In genomic region chr8:127915591-127916028, GRCm38 (mm10) we compare ENCODE assay signal across 13 mouse cellular contexts.
DNase-seq lines count a peak whose midpoint lies in the region; ATAC-seq lines count a peak whose summit lies in the region.
"Had no signal": no experiment of that assay in that cellular context is flagged by ENCODE, and none has a peak within 500 bp of the region (broad histone marks: within the 10 kb centered on the region; RNA-seq: fewer than 3 reads in every experiment).

No protein-coding gene starts in this region.

- ATAC-seq in frontal cortex, adult (ENCODE audit: low TSS enrichment): peak; percentile 88
- ATAC-seq in kidney, embryonic 15.5 days (replicated peaks; ENCODE audit: low FRiP score): peak; percentile 77
- 0 out of 2 replicates have a peak, but pooled peaks have one; percentile 9 for ATAC-seq in intestine, embryonic 16.5 days
- ATAC-seq: Patski had no signal

- 26% methylated on average over 2 of the region's 2 CpGs for WGBS in kidney, embryonic 15.5 days
- 39% methylated on average over 2 of the region's 2 CpGs for WGBS in intestine, embryonic 16.5 days

- DNase-seq in frontal cortex, postnatal 25 days (ENCODE audit: low spot score in 2 of 2): no peak
- no peak for DNase-seq in kidney, postnatal 10 days
- peak; percentile 50 for DNase-seq in NIH3T3 (ENCODE audit: low read depth)
- no peak for DNase-seq in cerebellum, postnatal 14 days
- no peak for DNase-seq in layer of hippocampus, postnatal 36 days
- DNase-seq: adrenal gland, postnatal 14 days; cerebellum, adult 2 months had no signal

- H3K9me3 ChIP-seq in kidney, embryonic 15.5 days (replicated peaks): no peaks in the 10 kb centered on the region
- no peaks in the 10 kb centered on the region for H3K9me3 ChIP-seq in intestine, embryonic 16.5 days (ENCODE audit: control insufficient read depth, low read length)
- H3K9me3 ChIP-seq: limb, embryonic 15.5 days had no signal

- H3K4me2 ChIP-seq in kidney, embryonic 15.5 days: no peak overlapping the region
- H3K4me2 ChIP-seq in intestine, embryonic 16.5 days (ENCODE audit: low read depth, low read length): no peak overlapping the region
- H3K4me2 ChIP-seq: limb, embryonic 15.5 days had no signal

- peaks cover 9% of the 10 kb centered on the region; the same call in 1 of the 2 replicates for H3K4me1 ChIP-seq in kidney, embryonic 15.5 days
- H3K4me1 ChIP-seq in intestine, embryonic 16.5 days (ENCODE audit: control insufficient read depth, insufficient read depth, low read length): no peaks in the 10 kb centered on the region
- H3K4me1 ChIP-seq: limb, embryonic 15.5 days had no signal

- no peaks in the 10 kb centered on the region for H3K27me3 ChIP-seq in kidney, embryonic 15.5 days
- no peaks in the 10 kb centered on the region for H3K27me3 ChIP-seq in intestine, embryonic 16.5 days (replicated peaks; ENCODE audit: control insufficient read depth, insufficient read depth, low read length)
- H3K27me3 ChIP-seq: limb, embryonic 15.5 days; Patski had no signal

- no peak overlapping the region for H3K4me3 ChIP-seq in kidney, embryonic 15.5 days (replicated peaks)
- no peak overlapping the region for H3K4me3 ChIP-seq in intestine, embryonic 16.5 days (ENCODE audit: low read length)
- H3K4me3 ChIP-seq: limb, embryonic 15.5 days; myocyte had no signal

- no peak overlapping the region for H3K9ac ChIP-seq in kidney, embryonic 15.5 days
- H3K9ac ChIP-seq in intestine, embryonic 16.5 days (ENCODE audit: low read depth, low read length): no peak overlapping the region
- H3K9ac ChIP-seq: limb, embryonic 15.5 days had no signal

- 0 out of 2 replicates have a peak overlapping the region, but pooled peaks have one; percentile 6 for H3K27ac ChIP-seq in kidney, embryonic 15.5 days
- H3K27ac ChIP-seq in intestine, embryonic 16.5 days (ENCODE audit: low read length): no peak overlapping the region
- H3K27ac ChIP-seq: limb, embryonic 15.5 days had no signal

- H3K36me3 ChIP-seq in kidney, embryonic 15.5 days: no peaks in the 10 kb centered on the region
- no peaks in the 10 kb centered on the region for H3K36me3 ChIP-seq in intestine, embryonic 16.5 days (ENCODE audit: control insufficient read depth, insufficient read depth, low read length)
- H3K36me3 ChIP-seq: limb, embryonic 15.5 days had no signal

Comparison
In these comparisons a context has a peak if more than half of its experiments do, and no peak if none do; other contexts are left out.
1. ATAC-seq: peak in every context shown above with its lines; median percentile 88 in frontal cortex, adult; 77 in kidney, embryonic 15.5 days; 9 in intestine, embryonic 16.5 days.